Mouse (Mus musculus) layer of hippocampus, adult 11-12 months (tissue): ENCODE data around the gene Tgm2.

Experiments used
- DNase-seq: peaks from one replicate; pipeline ENCODE4 v3.0.0; 2022; ENCODE audit warnings: low spot score

Gene Tgm2

GRCm38 (mm10) chr2:158167496-158168205 lies 21.4 kb upstream of the Tgm2 start:
- DNase-seq: no peak

DNA sequence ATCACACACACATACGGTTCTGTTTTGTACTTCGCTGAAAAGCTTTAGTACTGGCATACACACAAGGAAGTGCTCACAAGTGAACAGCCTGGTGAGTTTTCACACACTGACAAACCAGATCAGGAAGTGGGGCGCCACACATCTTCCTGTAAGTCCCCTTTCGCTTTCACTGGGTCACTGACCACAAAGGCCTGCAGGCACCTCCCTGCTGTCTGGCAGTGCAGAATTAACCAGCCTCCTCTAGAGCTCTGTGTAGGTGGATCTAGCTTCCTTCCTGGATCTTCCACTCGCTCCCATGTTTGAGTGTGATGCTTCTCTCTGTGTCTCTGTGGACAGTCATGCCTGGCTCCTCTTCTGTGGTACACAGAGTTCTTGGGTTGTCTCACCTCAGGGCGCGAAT lies 20.4 kb upstream of the Tgm2 start:
- peak; percentile 55 for DNase-seq

DNA sequence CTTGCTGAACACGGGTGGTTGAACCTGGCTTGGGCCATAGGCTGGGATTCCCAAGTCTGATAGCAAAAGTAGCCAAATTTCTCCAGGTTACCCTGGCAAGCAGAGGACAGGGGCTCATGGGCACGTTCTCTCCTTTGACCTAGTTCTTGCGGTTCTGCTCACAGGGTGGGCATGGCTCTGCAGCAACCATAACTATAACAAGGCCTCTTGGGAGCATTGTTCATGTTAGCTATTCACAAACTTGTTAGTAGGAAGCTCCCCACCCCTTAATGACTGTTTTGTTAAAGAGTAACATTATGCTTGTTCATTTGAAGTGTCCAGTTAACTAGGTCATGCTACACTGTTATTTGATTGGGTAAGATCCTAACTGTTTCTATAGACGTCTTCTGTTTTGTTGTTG lies 19.5 kb upstream of the Tgm2 start:
- DNase-seq: no peak

DNA sequence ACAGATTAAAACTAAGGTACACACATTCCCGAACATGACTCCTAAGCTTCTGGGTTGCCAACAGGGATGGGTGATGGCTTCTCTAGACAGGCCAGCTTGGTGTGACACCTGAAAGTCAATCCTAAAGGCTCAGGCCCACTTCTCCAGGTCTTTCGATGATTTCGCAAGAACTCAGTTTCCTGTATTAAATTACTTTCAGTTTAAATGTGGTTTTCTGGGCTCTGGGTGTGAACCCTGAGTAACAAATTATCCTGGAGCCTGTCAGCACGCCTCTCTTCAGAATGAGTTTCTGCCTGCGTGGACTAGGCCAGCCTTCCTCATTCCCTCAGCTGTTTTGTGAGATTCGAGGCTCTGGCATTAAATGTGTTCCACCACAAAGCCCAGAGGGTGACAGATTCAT lies 16.8 kb upstream of the Tgm2 start:
- no peak for DNase-seq

DNA sequence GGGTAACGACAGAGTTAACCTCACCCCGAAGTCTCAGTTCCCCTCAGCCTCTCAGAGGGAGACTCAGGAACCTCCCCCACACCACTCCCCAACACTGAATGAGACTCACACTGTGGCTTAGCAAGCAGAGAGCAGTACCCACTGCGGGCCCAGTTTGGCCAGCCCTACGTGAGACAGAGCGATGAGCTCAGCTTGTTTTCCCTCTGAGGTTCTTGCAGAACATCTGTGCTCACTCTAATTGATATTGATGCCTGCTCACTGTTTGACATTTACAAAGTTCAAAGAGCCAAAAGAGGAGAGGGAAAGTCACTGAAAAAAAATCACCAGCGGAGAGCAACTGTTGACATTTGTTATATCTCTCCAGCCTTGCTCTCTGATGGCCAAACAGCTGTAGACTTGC lies 15.5 kb upstream of the Tgm2 start:
- DNase-seq: no peak

DNA sequence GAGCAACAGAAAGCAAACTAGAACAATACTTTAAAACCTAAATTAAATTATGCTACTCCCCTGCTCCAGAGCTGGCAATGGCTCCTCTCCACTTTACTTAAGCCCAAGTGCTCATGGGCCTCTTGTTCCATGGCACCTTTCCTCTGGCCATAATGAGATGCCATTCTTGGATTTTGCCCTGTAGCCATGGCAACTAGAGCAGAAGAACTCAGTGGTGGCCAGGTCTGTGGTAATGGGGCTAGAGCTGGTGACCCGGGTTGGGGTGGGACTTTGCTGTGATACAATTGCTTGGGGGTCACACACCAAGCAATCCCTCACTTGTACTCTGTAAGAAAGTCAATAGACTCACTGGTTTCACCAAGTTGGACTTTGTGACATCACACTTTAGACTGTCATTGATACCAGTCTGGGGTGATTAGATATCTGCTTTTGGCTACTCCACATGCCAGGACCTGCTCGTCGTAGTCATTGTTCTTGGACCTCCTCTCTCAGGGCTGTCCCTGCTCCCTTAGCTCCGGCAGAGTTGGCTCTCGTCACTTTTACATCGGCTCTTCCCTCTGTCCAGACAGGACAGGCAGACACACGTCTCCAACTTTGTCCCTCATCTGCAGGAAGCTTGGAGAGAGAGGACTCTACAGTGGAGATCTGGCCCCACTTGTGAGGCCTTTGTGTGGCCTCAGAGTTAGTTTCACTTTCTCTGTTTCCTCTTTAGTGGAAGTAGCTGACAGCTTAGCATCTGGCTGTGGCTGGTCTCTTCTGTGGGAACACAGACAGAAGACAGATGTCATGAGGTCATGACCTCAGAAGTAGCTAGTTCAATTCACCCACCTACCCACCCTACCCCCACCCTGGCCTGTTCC lies 13.4 kb upstream of the Tgm2 start:
- DNase-seq: no peak

GRCm38 (mm10) chr2:158157654-158158053 lies 11.4 kb upstream of the Tgm2 start:
- no peak for DNase-seq

- DNase-seq: no peak
Measured at GRCm38 (mm10) chr2:158156487-158156886, 10.3 kb upstream of the Tgm2 start.

DNA sequence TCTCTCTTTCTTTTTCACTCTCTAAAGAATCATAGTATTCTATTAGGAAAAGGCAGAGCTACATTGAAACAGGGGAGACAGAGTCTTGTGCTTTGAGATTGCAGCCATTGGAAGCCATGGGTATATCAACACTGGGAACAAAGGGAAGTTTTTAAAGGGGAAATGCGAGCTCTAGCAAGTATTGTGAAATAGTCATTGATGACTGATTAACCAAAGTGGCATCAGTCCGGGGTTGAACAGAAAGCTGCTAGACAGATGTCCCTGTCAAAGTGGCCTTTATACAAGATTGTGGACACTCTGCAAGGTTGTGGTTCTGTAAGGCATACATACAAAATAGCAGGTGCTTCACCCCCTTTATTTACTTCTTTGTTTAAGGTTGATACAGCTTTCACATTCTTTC lies 9.4 kb upstream of the Tgm2 start:
- DNase-seq: no peak

DNA sequence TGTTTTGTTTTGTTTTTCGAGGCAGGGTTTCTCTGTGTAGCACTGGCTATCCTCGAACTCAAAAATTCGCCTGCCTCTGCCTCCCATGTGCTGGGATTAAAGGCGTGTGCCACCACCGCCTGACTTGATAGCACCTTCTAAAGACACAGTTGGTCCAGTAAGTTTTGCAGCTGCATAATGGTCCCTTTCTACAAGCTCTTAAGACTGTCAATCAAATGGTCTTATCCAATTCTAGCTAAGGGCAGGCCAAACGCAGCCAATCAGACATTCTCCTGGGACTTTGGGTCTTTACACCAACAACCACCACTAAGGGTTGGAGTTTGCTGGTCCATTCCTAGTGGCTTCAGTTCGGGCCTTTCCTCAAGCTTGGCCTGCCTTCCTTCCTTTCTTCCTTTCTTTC lies 8.9 kb upstream of the Tgm2 start:
- DNase-seq: no peak

DNA sequence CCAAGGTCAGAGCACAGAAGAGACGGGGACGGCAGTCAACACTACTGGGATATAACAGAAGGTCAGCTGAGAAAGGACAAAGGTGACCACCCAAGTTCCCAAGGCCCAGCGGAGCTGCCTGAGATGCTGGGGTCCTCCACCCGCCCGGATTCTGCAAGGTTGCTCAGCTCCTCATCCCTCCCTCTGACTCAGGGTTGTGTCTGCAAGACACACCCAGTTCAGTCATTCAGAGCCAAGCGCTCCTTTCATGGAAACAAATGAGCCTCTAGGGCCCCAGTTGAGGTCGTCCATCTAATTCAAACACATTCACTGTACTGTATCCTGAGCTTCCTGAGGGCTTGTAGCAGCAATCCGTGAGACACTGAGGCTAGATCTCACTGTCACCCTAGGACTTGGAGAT lies 8.4 kb upstream of the Tgm2 start:
- no peak for DNase-seq

DNA sequence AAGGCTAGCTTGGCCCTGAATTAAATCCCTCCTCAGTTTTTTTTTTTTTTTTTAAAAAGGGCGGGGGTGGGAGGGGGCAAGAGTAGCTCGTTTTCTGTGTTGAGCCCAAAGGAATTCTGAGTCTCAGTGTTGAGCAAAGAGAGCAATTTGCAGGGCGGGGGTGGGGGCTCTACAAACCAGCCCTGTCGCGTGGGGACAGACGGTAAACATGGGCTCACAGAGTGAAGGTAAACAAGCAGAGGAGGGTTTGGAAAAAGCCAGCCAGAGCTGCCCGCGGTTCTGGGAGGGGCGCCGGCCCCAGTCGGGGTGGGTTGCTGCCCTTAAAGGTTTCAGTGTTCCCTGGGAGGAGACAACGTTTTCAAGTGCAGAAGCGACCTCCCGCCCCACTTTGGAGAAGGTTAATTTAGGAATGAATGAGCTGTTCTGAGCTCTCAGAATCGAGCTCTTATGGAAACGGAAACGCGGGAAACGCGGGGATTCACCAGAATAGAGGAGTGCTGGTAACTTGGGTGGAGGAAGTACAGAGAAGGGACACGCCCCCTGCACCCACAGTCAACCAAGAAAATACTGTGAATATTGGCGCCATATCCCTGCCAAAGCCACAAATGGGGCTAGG lies 7.6 kb upstream of the Tgm2 start:
- no peak for DNase-seq

- no peak for DNase-seq
Measured at GRCm38 (mm10) chr2:158152685-158153309, 6.6 kb upstream of the Tgm2 start.

DNA sequence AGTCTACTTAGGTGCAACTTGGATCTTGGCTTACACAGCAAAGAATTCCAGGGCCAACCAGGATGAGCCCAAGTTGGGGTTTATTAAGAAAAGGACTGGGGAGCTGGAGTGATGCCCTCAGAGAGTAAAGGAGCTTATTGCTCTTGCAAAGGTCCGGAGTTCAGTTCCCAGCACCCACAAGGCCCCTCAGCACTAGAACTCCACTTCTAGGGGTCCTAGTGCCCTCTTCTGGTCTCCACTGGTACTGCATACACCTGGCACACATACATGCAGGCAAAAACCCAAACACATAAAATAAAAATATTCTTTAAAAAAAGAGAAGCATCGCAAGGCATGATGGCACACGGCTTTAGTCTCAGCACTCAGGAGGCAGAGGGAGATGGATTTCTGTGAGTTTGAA lies 4.8 kb upstream of the Tgm2 start:
- no peak for DNase-seq

DNA sequence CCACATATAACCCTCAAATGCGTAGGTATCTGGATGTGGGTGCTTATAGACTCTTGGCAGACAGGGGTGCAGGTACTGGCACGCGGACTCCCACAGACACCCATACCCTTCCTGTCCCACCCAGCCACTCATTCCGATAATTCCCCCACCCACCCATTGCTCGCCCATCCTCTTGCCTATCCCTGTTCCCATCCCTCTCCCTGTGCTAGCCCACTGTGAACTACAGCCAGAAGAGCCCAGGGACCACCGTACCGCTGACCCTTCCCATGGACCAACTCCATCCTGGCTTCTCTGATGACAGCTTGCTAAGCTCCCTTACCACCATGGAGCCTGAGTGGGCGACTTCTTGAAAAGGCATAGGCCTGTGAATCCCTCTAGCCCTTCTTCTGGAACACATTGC lies 735 bp upstream of the Tgm2 start:
- no peak for DNase-seq

DNA sequence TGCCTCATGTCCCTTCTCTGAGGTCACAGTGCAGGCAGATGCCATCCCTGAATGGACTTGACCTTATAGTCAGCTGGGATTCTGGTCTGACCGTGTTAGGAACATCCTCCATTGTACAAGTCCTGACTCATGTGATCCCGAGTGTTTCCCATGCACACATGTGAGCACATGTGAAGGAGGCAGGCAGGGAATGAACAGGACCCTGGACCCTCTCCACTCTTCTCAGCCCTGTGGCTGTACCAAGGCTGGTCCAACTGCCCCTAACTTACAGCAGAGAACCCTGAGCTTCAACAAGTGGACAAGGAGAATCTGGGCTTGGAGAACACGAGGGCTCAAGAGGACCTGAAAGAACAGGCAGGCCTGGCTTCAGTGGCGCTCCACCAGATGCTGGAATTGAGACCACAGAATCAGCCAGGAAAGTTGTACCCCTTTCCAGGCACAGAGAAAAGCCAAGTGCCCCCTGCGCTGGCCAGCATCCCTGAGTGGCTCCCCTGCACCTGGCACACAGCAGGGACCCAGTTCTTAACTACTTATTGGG lies 639 bp downstream of the Tgm2 start:
- no peak for DNase-seq

- DNase-seq: no peak
Measured at GRCm38 (mm10) chr2:158144750-158145527, 1.3 kb downstream of the Tgm2 start.

- no peak for DNase-seq
Measured at GRCm38 (mm10) chr2:158144263-158144662, 2.0 kb downstream of the Tgm2 start.

- no peak for DNase-seq
Measured at GRCm38 (mm10) chr2:158143816-158144215, 2.4 kb downstream of the Tgm2 start.

- DNase-seq: no peak
Measured at GRCm38 (mm10) chr2:158142981-158143380, 3.3 kb downstream of the Tgm2 start.

- no peak for DNase-seq
Measured at GRCm38 (mm10) chr2:158141690-158142440, 4.4 kb downstream of the Tgm2 start.
